16 mouse cellular contexts compared by ENCODE assay signal in the genomic region with DNA sequence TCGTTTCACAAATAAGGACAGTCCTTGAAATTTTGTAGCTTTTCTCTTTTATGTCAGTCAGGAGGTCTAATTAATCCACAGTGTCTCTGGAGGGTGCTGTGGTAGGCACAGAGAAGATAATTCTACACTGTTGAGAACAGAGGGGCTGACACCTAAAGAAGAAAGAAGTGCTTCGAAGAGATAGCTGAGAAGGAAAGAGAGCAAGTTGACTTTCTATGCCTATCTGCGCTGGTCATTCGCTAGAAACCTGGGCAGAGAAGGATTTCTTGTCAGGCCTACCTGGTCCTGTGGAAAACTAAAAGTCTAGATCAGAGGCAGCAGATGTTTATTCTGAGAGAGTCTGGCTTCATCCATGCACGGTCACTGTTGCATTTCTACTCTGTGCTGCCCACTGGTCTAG.
"Had no signal": no experiment of that assay in that cellular context is flagged by ENCODE, and none has a peak within 500 bp of the region (broad histone marks: within the 10 kb centered on the region; RNA-seq: fewer than 3 reads in every experiment).

No protein-coding gene starts in this region.

- DNase-seq: liver, postnatal 0 days; lung, adult 2 months; lung, postnatal 14 days; lung, postnatal 36 days; right cerebral cortex, postnatal 14 days; thymus, adult 2 months; thymus, postnatal 25 days; thymus, postnatal 4 days had no signal

- H3K9ac ChIP-seq: liver, postnatal 0 days; lung, embryonic 15.5 days; midbrain, embryonic 13.5 days; midbrain, embryonic 15.5 days; neural tube, embryonic 12.5 days; stomach, embryonic 15.5 days had no signal

- H3K27ac ChIP-seq: lung, embryonic 15.5 days; macrophage; midbrain, embryonic 13.5 days; midbrain, embryonic 15.5 days; neural tube, embryonic 12.5 days; stomach, embryonic 15.5 days; stomach, postnatal 0 days had no signal

- H3K36me3 ChIP-seq: lung, embryonic 15.5 days had no signal

- H3K27me3 ChIP-seq: lung, embryonic 15.5 days; megakaryocyte, embryonic 14.5 days; midbrain, embryonic 13.5 days; midbrain, embryonic 15.5 days; neural tube, embryonic 12.5 days; stomach, embryonic 15.5 days had no signal

- H3K4me1 ChIP-seq: lung, embryonic 15.5 days; stomach, embryonic 15.5 days had no signal

- H3K4me3 ChIP-seq: lung, embryonic 15.5 days; megakaryocyte, embryonic 14.5 days; midbrain, embryonic 13.5 days; midbrain, embryonic 15.5 days; neural tube, embryonic 12.5 days; stomach, embryonic 15.5 days had no signal
